Mouse (Mus musculus) E14TG2a.4 (cell line): ENCODE measurements around the gene Tex261.

Experiments
- CTCF ChIP-seq: conservative IDR thresholded peaks from 2 replicates; pipeline ENCODE4 v1.5.1; 2014; ENCODE audit warnings: low read length
- NANOG ChIP-seq: IDR thresholded peaks from 2 replicates; pipeline ENCODE4 v1.6.1; 2014; ENCODE audit warnings: borderline replicate concordance, low read length, mixed read lengths
- POU5F1 ChIP-seq: IDR thresholded peaks from 2 replicates; pipeline ENCODE4 v1.6.1; 2014; ENCODE audit warnings: low read length, borderline replicate concordance

- no peak for TF ChIP-seq CTCF
- TF ChIP-seq POU5F1, result no peak
- no peak for TF ChIP-seq NANOG
Measured at GRCm38 (mm10) chr6:83791251-83791890, 15.8 kb upstream of the Tex261 start.
